Mouse (Mus musculus) kidney, adult 8-10 months (tissue): ENCODE results near the gene Kmt2d.

Experiments used
- DNase-seq, 2 experiments: peaks; one replicate each; pipeline ENCODE4 v3.0.0; 2022

Kmt2d gene

DNA sequence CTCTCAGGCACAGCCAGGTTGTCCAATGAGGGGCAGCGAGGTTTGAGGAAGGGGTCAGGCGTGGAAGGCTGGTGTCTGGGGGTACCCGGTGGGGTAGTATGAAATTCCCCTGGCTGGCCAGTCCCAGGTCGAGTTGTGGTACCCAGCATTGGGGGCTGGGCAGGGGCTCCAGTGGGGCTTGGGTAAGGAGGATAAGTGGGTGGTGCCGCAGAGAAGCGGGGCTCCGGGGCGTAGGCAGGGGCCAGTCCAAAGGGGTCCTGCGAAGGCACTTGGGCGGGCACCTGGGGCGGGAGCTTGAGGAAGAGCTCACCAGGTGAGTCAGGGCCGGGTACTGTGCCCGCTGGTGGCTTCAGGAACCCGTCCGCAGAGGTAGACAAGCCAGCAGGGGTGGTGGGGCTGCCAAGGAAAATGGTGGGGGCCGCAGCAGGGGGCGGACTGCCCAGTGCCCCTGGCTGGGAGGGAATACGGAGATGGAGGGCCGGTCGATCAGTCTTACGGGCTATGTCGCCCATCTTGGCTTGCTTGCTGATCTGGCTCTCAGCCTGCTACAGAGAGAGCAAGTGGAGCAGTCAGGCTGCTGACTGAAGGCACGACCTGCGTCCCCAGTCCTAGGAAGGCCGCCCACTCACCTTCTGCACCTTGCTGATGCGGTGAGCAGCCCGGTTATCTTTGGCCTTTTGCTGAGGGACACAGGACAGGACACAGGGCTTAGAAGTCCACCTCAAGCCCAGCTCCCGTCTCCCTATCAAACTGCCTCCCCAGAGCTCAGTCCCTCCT, 17.7 kb downstream of the Kmt2d start:
- no peak for DNase-seq

DNA sequence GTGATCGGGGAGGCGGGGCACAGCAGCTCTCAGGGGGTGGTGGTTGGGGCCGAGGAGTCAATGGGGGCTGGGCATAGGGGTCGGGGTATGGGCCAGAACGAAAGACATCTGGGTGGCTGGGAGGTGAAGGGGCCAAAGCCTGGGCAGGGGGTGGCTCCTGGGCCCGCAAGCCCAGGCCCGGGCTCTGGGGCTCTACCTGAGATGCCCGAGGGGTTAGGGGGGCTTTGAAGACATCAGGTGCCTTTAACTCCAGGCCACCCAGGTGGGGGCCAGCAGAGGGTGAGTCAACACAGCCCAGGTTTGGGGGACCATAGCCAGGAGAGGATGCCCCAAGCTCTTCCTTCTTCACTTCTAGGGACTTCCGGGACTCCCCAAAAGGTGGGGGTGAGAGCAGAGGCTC, 18.3 kb downstream of the Kmt2d start:
- DNase-seq = no peak

DNA sequence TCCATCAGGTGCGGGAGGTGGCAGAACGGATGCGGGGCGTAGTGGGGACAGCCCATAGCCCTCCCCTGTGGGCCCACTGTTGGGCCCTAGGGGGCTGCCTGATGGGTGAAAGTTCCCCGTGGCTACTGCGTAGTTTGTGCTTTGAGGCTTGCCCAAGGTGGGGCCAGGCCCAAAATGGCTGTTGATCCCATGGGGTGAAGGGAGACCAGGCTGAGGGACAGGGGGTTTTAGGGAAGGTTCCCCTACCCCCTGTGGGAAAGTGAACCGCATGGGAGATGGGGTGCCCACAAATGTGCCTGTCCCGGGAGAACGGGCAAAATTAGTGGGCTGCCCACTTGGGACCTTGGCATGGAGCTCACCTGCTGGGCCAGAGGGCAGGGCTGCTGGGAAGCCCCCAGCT, 18.9 kb downstream of the Kmt2d start:
- DNase-seq = no peak

DNA sequence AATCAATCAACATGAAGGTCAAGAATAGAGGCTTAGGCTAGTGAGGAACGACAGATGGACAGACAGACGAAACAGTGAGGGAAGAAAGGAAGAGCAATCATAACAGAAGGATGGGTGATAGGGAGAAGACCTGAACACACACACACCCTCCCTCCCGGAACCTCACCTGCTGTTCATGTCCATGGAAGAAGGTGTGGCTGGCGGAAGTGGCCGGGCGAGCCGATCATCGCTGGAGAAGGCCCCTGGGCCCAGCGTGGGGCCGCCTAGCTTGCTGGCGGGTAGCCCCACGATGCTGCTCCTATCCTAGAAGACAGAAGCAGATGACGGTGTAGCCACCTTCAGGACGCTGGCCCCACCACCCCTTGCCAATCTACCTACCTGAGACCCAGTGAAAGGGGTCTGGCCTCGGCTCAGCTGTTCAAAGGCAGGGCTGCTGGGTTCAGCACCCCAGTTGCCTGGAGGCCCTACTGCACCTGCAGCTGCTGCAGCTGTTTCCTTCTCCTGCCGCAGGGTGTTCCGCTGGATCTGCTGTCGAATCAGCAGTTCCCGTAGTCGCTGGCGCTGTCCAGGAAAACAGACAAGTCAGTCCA, 19.7 kb downstream of the Kmt2d start:
- no peak for DNase-seq

DNA sequence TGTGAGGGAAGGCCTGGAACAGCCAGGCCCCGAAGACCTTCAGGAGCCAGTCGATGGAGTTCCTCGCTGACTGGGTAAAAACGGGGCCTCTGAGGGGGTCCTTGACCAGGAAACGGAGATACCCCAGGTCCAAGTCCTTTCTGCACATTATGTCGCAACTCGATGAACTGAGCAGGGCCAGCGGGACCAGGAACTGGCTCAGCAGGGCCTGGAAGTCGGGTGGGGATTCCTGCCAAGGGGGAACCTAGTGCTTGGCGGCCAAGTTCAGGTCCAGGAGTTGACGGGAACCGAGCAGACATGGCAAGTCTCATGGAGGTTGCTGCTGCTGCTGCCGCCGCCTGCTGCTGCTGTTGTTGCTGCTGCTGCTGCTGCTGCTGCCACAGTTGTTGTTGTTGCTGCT, 20.3 kb downstream of the Kmt2d start:
- DNase-seq = no peak

DNA sequence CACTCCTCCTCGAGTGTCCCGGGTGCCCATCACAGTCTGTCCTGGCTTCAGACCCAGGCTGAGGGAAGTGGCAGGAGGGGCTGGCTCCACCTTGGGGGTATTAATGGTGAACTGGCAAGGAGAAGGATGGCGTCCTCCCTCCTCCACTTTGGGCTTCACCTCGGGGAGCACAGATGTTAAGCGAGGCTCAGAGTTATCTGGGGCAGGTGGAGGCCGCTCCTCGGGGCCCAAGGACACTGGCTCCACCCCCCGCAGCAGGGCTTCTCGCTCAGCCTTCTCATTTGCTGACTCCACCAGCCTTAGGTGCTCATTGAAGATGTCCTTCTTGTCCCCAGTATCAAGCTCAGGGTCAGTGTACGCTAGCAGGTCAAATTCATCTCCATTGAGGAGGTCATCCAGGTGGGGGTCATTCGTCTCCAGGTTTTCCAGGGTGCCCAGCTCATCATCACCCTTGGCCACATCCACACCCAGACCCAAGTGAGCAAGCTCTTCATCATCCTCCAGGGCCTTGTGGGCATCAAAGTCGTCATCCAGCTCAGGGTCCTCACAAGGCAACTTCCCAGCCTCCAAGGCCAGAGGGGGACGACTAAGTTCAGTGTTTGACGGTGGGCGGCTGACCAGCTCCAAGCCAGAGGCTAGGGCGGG, 20.9 kb downstream of the Kmt2d start:
- no peak for DNase-seq

DNA sequence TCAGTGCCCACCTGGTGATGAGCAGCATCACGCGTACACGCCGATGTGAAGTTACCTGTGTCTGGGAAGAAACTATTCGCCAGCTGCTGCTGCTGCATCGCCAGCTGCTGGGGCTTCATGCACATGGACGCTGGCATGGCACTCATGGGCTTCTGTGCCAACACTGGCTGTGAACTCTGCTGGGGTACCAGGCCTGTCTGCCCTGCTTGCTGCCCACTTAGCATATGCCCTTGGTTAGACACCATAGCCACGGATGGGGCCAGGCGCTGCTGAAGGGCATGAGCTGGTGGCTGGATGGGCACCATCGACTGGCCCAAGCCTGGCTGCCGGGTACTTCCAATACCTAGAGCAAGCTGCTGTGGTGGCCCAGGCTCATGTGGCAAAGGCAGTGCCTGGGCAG, 21.8 kb downstream of the Kmt2d start:
- no peak for DNase-seq

DNA sequence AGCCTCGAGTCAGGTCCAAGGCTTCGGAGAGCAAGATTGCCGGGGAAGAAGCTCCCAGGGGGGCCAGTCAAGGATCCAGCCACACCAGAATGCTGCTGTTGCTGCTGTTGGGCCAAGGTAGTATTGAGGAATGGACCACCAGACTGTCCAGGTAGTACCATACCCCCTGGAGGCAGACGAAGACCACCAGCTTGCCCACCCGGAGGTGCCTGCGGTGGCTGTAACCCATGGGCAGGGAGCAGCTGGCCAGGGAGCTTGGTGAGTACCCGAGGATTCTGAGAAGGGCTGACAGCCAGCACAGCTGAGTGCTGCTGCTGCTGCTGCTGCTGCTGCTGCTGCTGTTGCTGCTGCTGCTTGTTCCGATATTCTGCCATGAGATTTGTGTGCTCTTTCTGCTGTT, 24.9 kb downstream of the Kmt2d start:
- no peak for DNase-seq

DNA sequence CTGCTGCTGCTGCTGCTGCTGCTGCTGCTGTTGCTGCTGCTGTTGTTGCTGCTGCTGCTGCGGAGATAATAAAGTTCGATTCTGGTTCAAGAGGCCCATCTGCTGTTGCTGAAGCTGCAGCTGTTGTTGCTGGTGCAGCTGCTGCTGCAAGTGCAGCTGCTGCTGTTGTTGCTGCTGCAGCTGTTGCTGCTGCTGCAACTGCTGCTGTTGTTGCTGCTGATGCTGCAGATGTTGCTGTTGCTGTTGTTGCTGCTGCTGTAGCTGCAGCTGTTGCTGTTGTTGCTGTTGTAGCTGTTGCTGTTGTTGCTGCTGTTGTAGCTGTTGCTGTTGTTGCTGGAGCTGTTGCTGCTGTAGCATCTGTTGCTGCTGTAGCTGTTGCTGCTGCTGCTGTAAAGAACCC, 25.9 kb downstream of the Kmt2d start:
- DNase-seq = no peak

DNA sequence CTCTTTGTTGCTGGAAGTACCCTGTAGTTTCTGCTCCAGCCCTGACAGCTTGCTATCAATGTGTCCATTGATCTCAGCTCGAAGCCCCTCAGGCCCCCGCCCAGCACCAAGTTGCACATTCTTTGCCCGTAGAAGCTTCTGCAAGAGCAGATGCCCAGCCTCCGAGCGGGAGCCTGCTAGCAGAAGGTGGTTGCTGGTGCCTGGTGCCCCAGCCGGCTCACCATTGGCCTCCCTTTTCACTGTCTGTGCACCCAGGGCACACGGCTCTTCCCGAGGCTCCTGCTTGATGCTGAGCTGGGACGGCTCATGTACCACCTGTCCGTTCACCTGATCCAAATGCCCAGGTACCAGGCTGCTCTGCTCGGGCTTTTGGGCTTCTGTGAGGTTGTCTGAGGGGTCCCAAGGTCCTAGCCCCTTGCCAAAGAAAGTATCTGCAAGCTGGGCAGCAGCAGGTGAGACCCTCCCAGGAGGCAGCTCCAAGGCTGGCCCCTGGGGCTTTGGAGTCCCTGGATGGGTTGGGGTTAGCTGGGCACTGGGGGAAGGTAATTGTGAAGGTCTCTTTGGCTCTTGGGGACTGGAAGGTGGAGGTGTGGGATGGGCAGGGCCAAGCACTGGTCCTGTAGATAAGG, 27.3 kb downstream of the Kmt2d start:
- DNase-seq = no peak

DNA sequence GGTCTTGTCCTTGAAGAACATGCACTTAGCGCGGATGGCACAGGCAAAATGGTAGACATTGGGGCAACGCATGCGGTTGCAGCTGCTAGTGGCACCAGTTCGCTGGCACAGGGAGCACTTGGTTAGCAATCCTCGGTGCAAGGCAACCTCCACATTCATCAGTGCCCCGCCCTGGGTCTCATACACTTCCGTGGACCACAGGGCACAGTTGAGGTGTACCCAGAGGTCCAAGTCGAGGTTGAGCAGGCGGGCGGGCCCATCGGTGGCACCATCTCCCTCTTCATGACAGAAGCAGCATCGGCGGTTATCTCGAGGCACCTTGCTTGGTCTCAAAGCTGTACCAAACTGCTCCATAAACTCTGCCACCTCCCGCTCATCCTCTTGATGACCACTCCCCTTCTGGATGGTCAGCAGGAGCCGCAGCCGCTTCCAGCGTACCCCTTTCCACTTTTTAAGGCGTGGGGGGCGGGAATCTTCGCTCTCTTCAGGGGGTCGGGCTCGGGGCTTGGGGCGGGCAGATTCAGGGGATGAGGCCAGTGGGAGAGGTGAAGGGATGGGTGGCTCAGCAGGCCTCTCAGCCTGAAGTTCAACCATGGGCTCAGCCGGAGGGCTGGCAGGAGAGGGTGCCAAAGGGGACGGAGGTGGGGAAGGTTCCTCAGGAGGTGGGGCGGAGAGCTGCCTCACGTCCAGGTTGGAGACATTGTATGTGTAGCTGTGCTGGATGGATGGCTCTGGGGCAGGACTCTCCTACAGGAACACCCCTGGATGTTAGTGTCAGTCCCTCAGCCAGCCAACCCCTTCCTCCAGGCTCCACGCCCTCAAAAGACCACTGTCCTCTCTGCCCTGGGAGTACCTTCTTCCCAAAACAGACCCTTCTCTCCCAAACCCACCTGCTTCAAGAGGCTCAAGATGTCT, 31.1 kb downstream of the Kmt2d start:
- DNase-seq = no peak

DNA sequence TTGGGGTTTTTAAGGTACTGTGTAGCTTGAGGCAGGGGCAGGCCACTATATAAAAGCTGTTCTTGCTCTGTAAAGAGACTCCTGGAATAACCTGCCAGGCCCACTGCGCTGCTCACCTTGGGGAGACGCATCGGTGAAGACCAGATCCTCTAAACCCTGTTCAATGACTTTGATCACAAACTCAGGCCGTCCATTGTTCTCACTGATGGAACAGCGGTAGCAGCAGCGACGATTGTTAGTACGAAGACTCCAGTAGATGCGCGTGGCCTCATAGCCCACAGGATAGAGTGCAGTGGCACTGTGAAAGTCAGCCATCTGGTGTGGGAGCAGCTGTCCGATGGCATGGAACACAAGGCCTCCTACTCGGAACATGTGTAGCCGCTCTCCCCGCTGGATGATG, 31.8 kb downstream of the Kmt2d start:
- DNase-seq = no peak

DNA sequence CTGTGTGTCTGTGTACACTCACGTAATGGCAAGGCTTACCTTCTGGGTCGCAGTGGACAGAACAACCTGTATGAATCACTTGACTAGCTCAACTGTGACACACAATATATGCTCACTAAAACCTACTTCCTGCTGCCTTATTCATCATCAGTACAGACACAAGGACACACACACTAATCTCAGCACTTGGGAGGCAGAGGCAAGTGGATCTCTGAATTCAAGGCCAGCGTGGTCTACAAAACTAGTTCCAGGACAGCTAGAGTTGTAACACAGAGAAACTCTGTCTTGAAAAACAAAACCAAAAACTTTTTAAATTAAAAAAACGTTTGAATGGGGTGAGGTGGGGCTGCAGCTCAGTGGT, 33.3 kb downstream of the Kmt2d start:
- no peak for DNase-seq

DNA sequence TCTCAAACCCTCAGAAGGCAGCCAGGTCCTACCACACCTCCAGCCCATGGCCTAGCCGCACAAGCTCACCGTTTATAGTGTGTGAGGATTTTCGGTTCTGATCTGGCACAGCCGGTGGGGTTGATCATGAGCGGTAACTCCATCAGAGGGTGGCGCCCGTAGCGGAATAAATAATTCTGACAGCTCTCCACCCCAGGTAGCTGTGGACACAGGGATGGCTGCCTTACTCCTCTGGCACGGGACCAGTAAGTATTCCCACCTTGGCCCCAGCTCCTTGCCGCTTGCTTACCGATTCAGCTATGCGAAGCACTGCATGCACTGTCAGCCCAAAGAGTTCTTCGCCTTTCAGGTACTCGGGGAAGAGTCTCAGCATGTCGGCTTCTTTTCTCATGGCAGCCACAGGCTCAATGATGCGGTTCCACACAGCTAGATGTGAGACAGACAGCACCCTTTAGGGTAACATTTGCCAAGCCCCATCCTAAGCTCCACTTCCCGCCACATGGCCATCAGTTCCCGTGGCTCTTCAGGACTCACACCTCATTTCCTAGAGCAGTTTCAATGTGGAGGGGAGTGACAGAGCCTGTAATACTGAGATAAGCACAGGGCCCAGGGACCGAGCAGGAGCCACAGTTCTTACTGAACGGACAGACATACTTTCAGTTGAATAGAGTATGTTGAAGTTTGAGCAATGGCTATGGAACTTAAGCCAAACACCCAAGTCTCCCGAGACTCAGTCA, 33.8 kb downstream of the Kmt2d start:
- no peak for DNase-seq

DNA sequence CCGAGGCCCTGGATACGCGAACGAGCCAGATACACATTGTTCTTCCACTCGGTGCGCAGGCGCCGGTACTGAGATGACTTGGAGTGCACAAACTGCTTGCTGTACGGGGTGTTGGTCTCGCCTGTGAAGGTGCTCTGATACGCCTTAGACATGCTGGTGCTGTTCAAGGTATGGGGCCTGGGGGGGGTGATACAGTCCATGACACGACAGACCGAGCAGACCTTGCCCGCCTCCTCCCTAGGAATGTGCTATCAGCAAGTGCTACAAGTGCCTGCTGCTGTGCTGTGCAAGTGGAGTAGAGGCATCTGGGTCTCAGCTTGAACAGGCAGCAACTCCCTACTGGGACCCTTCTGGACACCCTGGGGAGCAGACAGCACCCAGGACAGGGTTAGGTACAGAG, 35.7 kb downstream of the Kmt2d start:
- no peak for DNase-seq

DNA sequence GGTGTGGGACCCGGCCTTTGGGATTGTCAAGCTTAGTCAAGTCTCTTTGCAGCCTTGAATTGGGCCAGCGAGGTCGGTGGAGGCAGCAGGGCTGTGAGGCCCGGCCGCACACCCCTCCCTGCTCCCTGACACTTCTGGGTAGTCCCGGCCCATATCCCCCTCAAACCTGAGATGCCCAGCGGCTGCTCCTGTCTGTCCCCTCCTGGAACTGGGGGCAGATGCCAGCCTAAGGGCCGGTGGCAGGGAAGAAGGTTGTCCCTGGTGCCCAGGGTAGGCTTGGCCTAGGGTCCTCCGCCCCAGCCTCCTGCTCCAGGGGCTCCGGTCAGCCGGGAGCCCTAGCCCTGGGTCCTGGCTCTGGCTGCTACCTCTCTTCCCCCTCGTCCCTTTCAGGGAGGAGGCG, 36.9 kb downstream of the Kmt2d start:
- no peak for DNase-seq

DNA sequence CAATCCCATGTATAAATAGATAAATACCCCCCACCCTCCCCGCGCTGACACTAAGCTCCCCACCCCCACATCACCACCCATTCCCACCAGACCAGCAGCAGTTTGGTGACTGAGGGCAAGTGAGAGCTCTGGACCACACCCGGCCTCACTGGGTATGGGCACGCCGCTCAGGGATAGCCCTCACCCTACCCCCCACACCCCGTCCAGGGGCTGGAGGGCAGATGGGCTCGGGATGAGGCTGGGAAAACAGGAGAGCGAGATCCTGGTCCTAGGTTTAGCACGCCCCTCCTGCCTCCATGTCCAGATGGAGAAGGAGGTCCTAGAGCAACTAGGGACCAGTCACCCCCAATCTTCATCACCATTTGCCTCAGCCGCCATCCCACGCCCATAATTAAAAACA, 37.7 kb downstream of the Kmt2d start:
- no peak for DNase-seq

DNA sequence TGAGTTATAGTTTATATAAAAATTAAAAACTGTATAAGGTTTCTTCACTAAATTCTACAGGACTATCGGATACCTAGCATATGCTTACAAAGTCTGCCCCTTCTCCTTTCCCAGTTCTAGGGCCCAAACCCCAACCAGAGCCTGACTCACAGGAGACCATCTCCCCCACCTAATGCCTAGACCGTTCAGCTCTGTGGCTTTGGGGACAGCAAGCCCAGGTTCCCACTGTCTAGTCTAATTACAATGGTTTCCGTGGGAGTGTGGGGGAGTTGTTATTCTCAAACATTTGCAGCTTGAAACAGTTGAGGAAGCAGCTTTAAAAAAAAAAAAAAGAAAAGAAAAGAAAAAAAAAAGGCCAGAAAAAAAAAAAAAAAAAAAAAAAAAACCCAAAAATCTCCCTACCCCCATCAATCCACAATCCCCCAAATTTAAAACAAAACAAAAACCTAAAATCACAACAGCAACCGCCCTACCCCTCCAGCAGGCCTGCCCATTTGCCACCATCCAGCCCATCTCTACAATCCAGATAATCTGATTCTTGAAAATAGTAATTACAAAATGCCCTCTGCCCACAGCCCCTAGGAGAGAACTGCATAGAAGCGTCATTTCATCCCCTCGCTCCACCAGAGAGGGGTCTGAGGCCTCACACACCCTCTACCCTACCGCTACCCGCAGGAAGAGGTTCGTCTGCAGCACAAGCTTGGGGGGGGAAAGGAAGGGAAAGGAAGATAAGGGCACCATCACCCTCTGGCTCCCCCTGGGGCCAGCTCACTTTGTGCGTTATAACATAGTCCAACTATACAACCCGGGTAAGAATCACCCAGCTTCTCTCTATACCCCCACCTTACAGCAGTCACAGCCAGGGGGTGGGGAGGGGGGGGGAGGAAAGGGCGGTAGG, 38.6 kb downstream of the Kmt2d start:
- no peak for DNase-seq

DNA sequence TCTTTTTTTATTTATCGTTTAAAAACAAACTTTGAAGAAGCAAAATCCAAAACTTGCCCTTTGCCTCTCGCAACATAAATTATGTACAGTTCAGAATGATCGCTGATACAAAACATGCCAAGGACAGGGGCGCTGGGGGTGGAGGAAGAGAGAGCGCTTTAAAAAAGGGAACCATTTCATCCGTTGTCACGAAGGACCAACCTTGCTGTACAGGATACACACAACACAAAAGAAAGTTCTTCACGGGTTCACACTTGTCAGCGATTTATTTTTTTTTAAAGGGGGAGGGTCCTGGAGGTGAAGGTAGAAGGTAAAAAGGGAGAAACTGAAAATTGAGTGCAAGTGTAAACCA, 39.3 kb downstream of the Kmt2d start:
- DNase-seq = no peak

DNA sequence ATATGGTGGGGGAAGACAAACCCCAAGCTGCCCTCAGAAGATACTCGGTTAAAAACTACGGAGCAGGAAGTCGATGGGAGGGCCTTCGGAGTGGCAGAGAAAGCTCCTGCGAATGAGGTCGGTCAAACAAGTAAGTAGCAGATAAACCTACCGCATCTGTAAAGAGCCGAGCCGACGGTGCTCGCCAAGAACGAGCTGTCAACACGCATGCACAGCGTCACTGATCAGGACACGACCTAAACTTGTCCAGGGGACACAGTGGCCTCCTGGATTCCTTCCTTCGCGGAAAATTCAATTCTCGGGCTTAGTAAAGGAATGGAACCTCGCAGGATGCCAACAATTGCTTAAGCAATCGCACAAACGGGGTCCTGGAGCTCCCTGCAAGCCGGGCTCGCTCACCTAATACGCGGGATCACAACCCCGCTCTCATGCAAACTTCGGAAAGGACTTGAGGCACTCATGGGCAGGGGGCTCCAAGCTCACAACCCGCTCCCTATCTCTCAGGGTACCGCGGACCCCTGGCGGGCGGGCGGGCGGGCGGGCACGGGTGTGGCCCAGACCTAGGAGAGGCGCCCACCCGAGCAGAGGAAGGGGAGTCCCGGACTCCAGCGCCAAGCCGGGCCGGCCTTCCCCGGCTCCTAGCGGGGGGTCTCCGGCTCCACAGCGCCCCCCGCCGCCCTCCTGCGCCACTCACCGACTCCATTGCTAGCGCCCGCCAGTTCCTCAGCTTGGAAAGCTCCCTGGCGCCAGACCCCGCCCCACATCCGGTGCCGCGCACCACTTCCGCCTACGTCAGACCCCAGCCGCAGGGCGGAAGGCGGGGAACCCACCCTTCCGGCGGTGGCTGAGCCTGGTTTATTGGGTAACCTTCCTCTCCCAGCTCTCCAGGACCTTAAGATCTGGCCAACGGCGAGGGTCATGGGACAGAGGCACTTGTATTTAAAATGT, 40.0 kb downstream of the Kmt2d start, which contains the start of gene Prkag1:
Gene Prkag1, minus strand, starts transcription at position 786 of the 948 bp plus-strand sequence.
- peak; percentile 95 to 96 for DNase-seq
